ENCODE assay signal across 28 mouse cellular contexts in the genomic region with DNA sequence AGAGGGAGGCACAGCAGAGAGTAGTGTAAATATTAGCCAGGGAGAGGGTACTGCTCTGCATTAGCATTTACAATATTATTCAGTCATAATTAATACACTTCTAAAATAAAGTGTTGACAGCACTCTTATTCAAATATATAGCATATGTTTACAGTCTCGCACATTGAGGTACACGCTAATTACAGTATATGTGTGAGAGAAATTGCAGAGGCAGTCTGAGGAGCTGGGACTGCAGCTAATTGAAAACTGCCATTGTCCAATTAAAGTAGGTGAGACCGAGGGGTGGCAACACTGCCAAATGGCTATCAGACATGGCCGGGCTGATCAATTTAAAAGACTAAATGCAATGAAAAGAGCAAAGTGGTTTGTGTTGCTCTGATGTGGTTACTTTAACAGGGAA.
"Had no signal": no experiment of that assay in that cellular context is flagged by ENCODE, and none has a peak within 500 bp of the region (broad histone marks: within the 10 kb centered on the region; RNA-seq: fewer than 3 reads in every experiment).

No protein-coding gene starts in this region.

- H3K9me3 ChIP-seq: heart, embryonic 13.5 days; heart, embryonic 15.5 days; hindbrain, embryonic 10.5 days; hindbrain, embryonic 12.5 days; intestine, embryonic 15.5 days; kidney, embryonic 15.5 days; limb, embryonic 13.5 days; limb, embryonic 15.5 days; liver, embryonic 12.5 days had no signal

- DNase-seq: gastrocnemius, postnatal 14 days; gastrocnemius, postnatal 36 days; heart, adult 11 months; heart, adult 2 months; heart, postnatal 4 days; kidney, adult 11 months; kidney, adult 2 months; kidney, adult 9 months; kidney, postnatal 14 days; kidney, postnatal 36 days; layer of hippocampus, adult 9-11 months; layer of hippocampus, postnatal 36 days; left cerebral cortex, postnatal 4 days had no signal

- H3K4me2 ChIP-seq: heart, embryonic 11.5 days; heart, embryonic 13.5 days; heart, embryonic 15.5 days; hindbrain, embryonic 12.5 days; hindbrain, embryonic 14.5 days; intestine, embryonic 15.5 days; kidney, embryonic 15.5 days; limb, embryonic 13.5 days; limb, embryonic 15.5 days; liver, embryonic 12.5 days had no signal

- H3K9ac ChIP-seq: heart, embryonic 13.5 days; heart, embryonic 15.5 days; hindbrain, embryonic 12.5 days; hindbrain, embryonic 14.5 days; intestine, embryonic 15.5 days; kidney, embryonic 15.5 days; limb, embryonic 13.5 days; limb, embryonic 15.5 days; liver, embryonic 12.5 days; liver, embryonic 14.5 days had no signal

- H3K4me1 ChIP-seq: heart, embryonic 13.5 days; heart, embryonic 15.5 days; hindbrain, embryonic 10.5 days; hindbrain, embryonic 12.5 days; intestine, embryonic 15.5 days; kidney, embryonic 15.5 days; limb, embryonic 13.5 days; limb, embryonic 15.5 days; liver, embryonic 12.5 days had no signal

- H3K27ac ChIP-seq: heart, adult 2 months; heart, embryonic 13.5 days; heart, embryonic 15.5 days; hindbrain, embryonic 10.5 days; hindbrain, embryonic 12.5 days; hindbrain, embryonic 14.5 days; intestine, embryonic 15.5 days; kidney, embryonic 15.5 days; kidney, postnatal 0 days; limb, embryonic 13.5 days; limb, embryonic 15.5 days; liver, embryonic 12.5 days; liver, embryonic 14.5 days had no signal

- H3K27me3 ChIP-seq: heart, embryonic 13.5 days; heart, embryonic 15.5 days; hindbrain, embryonic 12.5 days; intestine, embryonic 15.5 days; kidney, embryonic 15.5 days; limb, embryonic 13.5 days; limb, embryonic 15.5 days; liver, embryonic 12.5 days had no signal

- H3K4me3 ChIP-seq: heart, adult 2 months; heart, embryonic 13.5 days; heart, embryonic 15.5 days; hindbrain, embryonic 10.5 days; hindbrain, embryonic 12.5 days; intestine, embryonic 15.5 days; kidney, embryonic 15.5 days; limb, embryonic 13.5 days; limb, embryonic 15.5 days; liver, embryonic 12.5 days had no signal

- ATAC-seq: hindbrain, embryonic 16.5 days; inflammation-experienced regulatory T-cells, adult 6 months; intestine, embryonic 15.5 days; liver, embryonic 12.5 days had no signal

- H3K36me3 ChIP-seq: heart, embryonic 13.5 days; heart, embryonic 15.5 days; hindbrain, embryonic 10.5 days; hindbrain, embryonic 12.5 days; intestine, embryonic 15.5 days; kidney, embryonic 15.5 days; limb, embryonic 13.5 days; limb, embryonic 15.5 days; liver, embryonic 12.5 days had no signal
